Comparison of ENCODE assay signal across 9 mouse cellular contexts in genomic region chr10:45003344-45003681, GRCm38 (mm10).
DNase-seq lines count a peak whose midpoint lies in the region; ATAC-seq and TF ChIP-seq lines count a peak whose summit lies in the region.
"Had no signal": no experiment of that assay in that cellular context is flagged by ENCODE, and none has a peak within 500 bp of the region (broad histone marks: within the 10 kb centered on the region; RNA-seq: fewer than 3 reads in every experiment).

No protein-coding gene starts in this region.

- no peak overlapping the region for H3K4me3 ChIP-seq in heart, postnatal 0 days (ENCODE audit: low read depth, low read length)
- H3K4me3 ChIP-seq in limb, embryonic 13.5 days = no peak overlapping the region
- no peak overlapping the region for H3K4me3 ChIP-seq in stomach, postnatal 0 days (ENCODE audit: low read depth, low read length)

- no peak for TF ChIP-seq EP300 in heart, postnatal 0 days (IDR thresholded peaks at IDR 0.05; ENCODE audit: low read depth)
- no peak for TF ChIP-seq EP300 in stomach, postnatal 0 days (optimal IDR thresholded peaks at IDR 0.05)

- H3K4me2 ChIP-seq in heart, postnatal 0 days (ENCODE audit: low read depth, low read length) = peak overlapping the region; percentile 31; the same call in 1 of the 2 replicates
- peak overlapping the region; percentile 51 for H3K4me2 ChIP-seq in limb, embryonic 13.5 days (replicated peaks)
- H3K4me2 ChIP-seq in stomach, postnatal 0 days (replicated peaks; ENCODE audit: low read depth) = peak overlapping the region; percentile 19; the same call in 1 of the 2 replicates

- DNase-seq in heart, postnatal 0 days (ENCODE audit: low spot score) = no peak
- DNase-seq in heart, postnatal 36 days = no peak
- DNase-seq in thymus, postnatal 4 days = peak; percentile 31
- no peak for DNase-seq in thymus, adult 18-20 months
- DNase-seq in stomach, postnatal 0 days (ENCODE audit: low spot score) = no peak
- DNase-seq in neural tube, embryonic 10.5 days (ENCODE audit: extremely low spot score, low spot score) = no peak
- DNase-seq in right cerebral cortex, postnatal 14 days = no peak
- DNase-seq: cerebellum, adult 9-10 months had no signal

- ATAC-seq in heart, postnatal 0 days (ENCODE audit: insufficient read depth, low read depth) = no peak
- ATAC-seq in limb, embryonic 13.5 days (ENCODE audit: low FRiP score, low read depth) = no peak
- no peak for ATAC-seq in stomach, postnatal 0 days (ENCODE audit: low FRiP score, low TSS enrichment)

- H3K9ac ChIP-seq in heart, postnatal 0 days (replicated peaks; ENCODE audit: low read depth, low read length) = no peak overlapping the region
- no peak overlapping the region for H3K9ac ChIP-seq in limb, embryonic 13.5 days
- H3K9ac ChIP-seq in stomach, postnatal 0 days (ENCODE audit: low read length) = no peak overlapping the region

- no peak for TF ChIP-seq CTCF in heart, postnatal 0 days (IDR thresholded peaks at IDR 0.05; ENCODE audit: low read depth)
- no peak for TF ChIP-seq CTCF in stomach, postnatal 0 days (IDR thresholded peaks at IDR 0.05; ENCODE audit: low read depth)

- H3K9me3 ChIP-seq in heart, postnatal 0 days (replicated peaks; ENCODE audit: control insufficient read depth, low read length) = no peaks in the 10 kb centered on the region
- H3K9me3 ChIP-seq in limb, embryonic 13.5 days = no peaks in the 10 kb centered on the region
- H3K9me3 ChIP-seq in stomach, postnatal 0 days (ENCODE audit: control insufficient read depth, low read length) = no peaks in the 10 kb centered on the region

- intact Hi-C loops in heart, postnatal 36 days (cut with DNase I) = loop anchor here (10.0 kb wide), 1 partner anchor 239 kb away; no protein-coding TSS in a partner anchor

- no peaks in the 10 kb centered on the region for H3K36me3 ChIP-seq in heart, postnatal 0 days (replicated peaks; ENCODE audit: control insufficient read depth, insufficient read depth, low read length)
- no peaks in the 10 kb centered on the region for H3K36me3 ChIP-seq in limb, embryonic 13.5 days
- H3K36me3 ChIP-seq in stomach, postnatal 0 days (ENCODE audit: control insufficient read depth, insufficient read depth, low read length) = no peaks in the 10 kb centered on the region

- WGBS in heart, postnatal 0 days = 18% methylated on average over 2 of the region's 2 CpGs
- 29% methylated on average over 2 of the region's 2 CpGs for WGBS in limb, embryonic 13.5 days
- 27% methylated on average over 2 of the region's 2 CpGs for WGBS in stomach, postnatal 0 days

- no peaks in the 10 kb centered on the region for H3K27me3 ChIP-seq in heart, postnatal 0 days (ENCODE audit: control insufficient read depth, insufficient read depth, low read length)
- peaks cover 3% of the 10 kb centered on the region for H3K27me3 ChIP-seq in limb, embryonic 13.5 days
- no peaks in the 10 kb centered on the region for H3K27me3 ChIP-seq in stomach, postnatal 0 days (ENCODE audit: control insufficient read depth, insufficient read depth, low read length)

- peaks cover 6% of the 10 kb centered on the region for H3K4me1 ChIP-seq in heart, postnatal 0 days (ENCODE audit: control insufficient read depth, insufficient read depth)
- peaks cover 23% of the 10 kb centered on the region for H3K4me1 ChIP-seq in limb, embryonic 13.5 days
- peaks cover 6% of the 10 kb centered on the region; the same call in 1 of the 2 replicates for H3K4me1 ChIP-seq in stomach, postnatal 0 days (replicated peaks; ENCODE audit: control insufficient read depth, insufficient read depth)

- H3K27ac ChIP-seq in heart, postnatal 0 days (ENCODE audit: low read depth) = no peak overlapping the region
- no peak overlapping the region for H3K27ac ChIP-seq in limb, embryonic 13.5 days
- H3K27ac ChIP-seq in stomach, postnatal 0 days (replicated peaks) = no peak overlapping the region
